Mouse (Mus musculus): ENCODE measurements around the gene Zdhhc8. TPM values are rescaled to one million over a fixed set of nuclear protein-coding genes. Genes with fewer than 3 reads are reported as not detected.

Zdhhc8 gene
- polyA plus RNA-seq, 1 experiment from 2014 or later: 17.4 TPM

- H3K4me1 ChIP-seq (replicated peaks; ENCODE audit: control insufficient read depth, insufficient read depth, low read length): peaks cover 34% of the 10 kb centered on the region
Observed at GRCm38 (mm10) chr16:18233451-18233850, 1.5 kb downstream of the Zdhhc8 start.

GRCm38 (mm10) chr16:18231451-18231850 lies 3.5 kb downstream of the Zdhhc8 start:
- 93% methylated on average over 4 of the region's 4 CpGs for WGBS
- Histone ChIP-seq H3K9me3 (ENCODE audit: control insufficient read depth, low read length) (no peaks in the 10 kb centered on the region), H3K4me1 (replicated peaks; ENCODE audit: control insufficient read depth, insufficient read depth, low read length) (peaks cover 34% of the 10 kb centered on the region), H3K9ac (replicated peaks; ENCODE audit: low read depth, low read length) (no peak overlapping the region), H3K27me3 (replicated peaks; ENCODE audit: control insufficient read depth, insufficient read depth, low read length) (no peaks in the 10 kb centered on the region), H3K4me2 (ENCODE audit: low read length) (no peak overlapping the region), H3K4me3 (replicated peaks; ENCODE audit: low read length) (no peak overlapping the region), H3K27ac (ENCODE audit: low read length) (no peak overlapping the region), H3K36me3 (ENCODE audit: control insufficient read depth, insufficient read depth) (0 out of 2 replicates have a peak, but pooled peaks cover 7% of the 10 kb centered on the region)
- no peak for ATAC-seq

More at GRCm38 (mm10) chr16:18233451-18233850, 1.5 kb downstream of the Zdhhc8 start:
- no peaks in the 10 kb centered on the region for H3K9me3 ChIP-seq (ENCODE audit: control insufficient read depth, low read length)
- no peaks in the 10 kb centered on the region for H3K27me3 ChIP-seq (replicated peaks; ENCODE audit: control insufficient read depth, insufficient read depth, low read length)
- WGBS: 67% methylated on average over 1 of the region's 1 CpGs
- H3K4me2 ChIP-seq (ENCODE audit: low read length): peak overlapping the region; percentile 75
- ATAC-seq: no peak
- H3K9ac ChIP-seq (replicated peaks; ENCODE audit: low read depth, low read length): no peak overlapping the region
- H3K4me3 ChIP-seq (replicated peaks; ENCODE audit: low read length): no peak overlapping the region
- H3K36me3 ChIP-seq (ENCODE audit: control insufficient read depth, insufficient read depth): 0 out of 2 replicates have a peak, but pooled peaks cover under 1% of the 10 kb centered on the region
- no peak overlapping the region for H3K27ac ChIP-seq (ENCODE audit: low read length)

- Histone ChIP-seq H3K4me3 (replicated peaks; ENCODE audit: low read length) (no peak overlapping the region), H3K4me2 (ENCODE audit: low read length) (no peak overlapping the region), H3K36me3 (ENCODE audit: control insufficient read depth, insufficient read depth) (peaks cover 7% of the 10 kb centered on the region; the same call in 1 of the 2 replicates), H3K27me3 (replicated peaks; ENCODE audit: control insufficient read depth, insufficient read depth, low read length) (no peaks in the 10 kb centered on the region), H3K9me3 (ENCODE audit: control insufficient read depth, low read length) (no peaks in the 10 kb centered on the region), H3K27ac (ENCODE audit: low read length) (no peak overlapping the region), H3K4me1 (replicated peaks; ENCODE audit: control insufficient read depth, insufficient read depth, low read length) (peaks cover 33% of the 10 kb centered on the region), H3K9ac (replicated peaks; ENCODE audit: low read depth, low read length) (no peak overlapping the region)
- ATAC-seq: no peak
- WGBS: 80% methylated on average over 3 of the region's 3 CpGs
Observed at GRCm38 (mm10) chr16:18231047-18231446, 3.9 kb downstream of the Zdhhc8 start.

- no peak overlapping the region for H3K4me2 ChIP-seq (ENCODE audit: low read length)
- WGBS: 90% methylated on average over 6 of the region's 6 CpGs
- ATAC-seq: no peak
- no peaks in the 10 kb centered on the region for H3K27me3 ChIP-seq (replicated peaks; ENCODE audit: control insufficient read depth, insufficient read depth, low read length)
- no peak overlapping the region for H3K27ac ChIP-seq (ENCODE audit: low read length)
- no peak overlapping the region for H3K9ac ChIP-seq (replicated peaks; ENCODE audit: low read depth, low read length)
- H3K36me3 ChIP-seq (ENCODE audit: control insufficient read depth, insufficient read depth): peaks cover 12% of the 10 kb centered on the region
- peaks cover 28% of the 10 kb centered on the region for H3K4me1 ChIP-seq (replicated peaks; ENCODE audit: control insufficient read depth, insufficient read depth, low read length)
- no peak overlapping the region for H3K4me3 ChIP-seq (replicated peaks; ENCODE audit: low read length)
- H3K9me3 ChIP-seq (ENCODE audit: control insufficient read depth, low read length): no peaks in the 10 kb centered on the region
Observed at GRCm38 (mm10) chr16:18230617-18231016, 4.3 kb downstream of the Zdhhc8 start.

- no peaks in the 10 kb centered on the region for H3K27me3 ChIP-seq (replicated peaks; ENCODE audit: control insufficient read depth, insufficient read depth, low read length)
- H3K36me3 ChIP-seq (ENCODE audit: control insufficient read depth, insufficient read depth): peaks cover 19% of the 10 kb centered on the region
- no peak for ATAC-seq
- H3K27ac ChIP-seq (ENCODE audit: low read length): no peak overlapping the region
- WGBS: 47% methylated on average over 11 of the region's 11 CpGs
- no peak overlapping the region for H3K9ac ChIP-seq (replicated peaks; ENCODE audit: low read depth, low read length)
- no peaks in the 10 kb centered on the region for H3K9me3 ChIP-seq (ENCODE audit: control insufficient read depth, low read length)
- no peak overlapping the region for H3K4me2 ChIP-seq (ENCODE audit: low read length)
- H3K4me1 ChIP-seq (replicated peaks; ENCODE audit: control insufficient read depth, insufficient read depth, low read length): peaks cover 28% of the 10 kb centered on the region
- no peak overlapping the region for H3K4me3 ChIP-seq (replicated peaks; ENCODE audit: low read length)
Observed at GRCm38 (mm10) chr16:18229622-18230021, 5.3 kb downstream of the Zdhhc8 start.

GRCm38 (mm10) chr16:18228856-18229255 lies 6.1 kb downstream of the Zdhhc8 start:
- no peak overlapping the region for H3K4me2 ChIP-seq (ENCODE audit: low read length)
- peaks cover 23% of the 10 kb centered on the region for H3K4me1 ChIP-seq (replicated peaks; ENCODE audit: control insufficient read depth, insufficient read depth, low read length)
- H3K9me3 ChIP-seq (ENCODE audit: control insufficient read depth, low read length): no peaks in the 10 kb centered on the region
- H3K27me3 ChIP-seq (replicated peaks; ENCODE audit: control insufficient read depth, insufficient read depth, low read length): no peaks in the 10 kb centered on the region
- ATAC-seq: no peak
- no peak overlapping the region for H3K27ac ChIP-seq (ENCODE audit: low read length)
- H3K4me3 ChIP-seq (replicated peaks; ENCODE audit: low read length): no peak overlapping the region
- WGBS: 93% methylated on average over 4 of the region's 4 CpGs
- H3K36me3 ChIP-seq (ENCODE audit: control insufficient read depth, insufficient read depth): peaks cover 25% of the 10 kb centered on the region
- no peak overlapping the region for H3K9ac ChIP-seq (replicated peaks; ENCODE audit: low read depth, low read length)

GRCm38 (mm10) chr16:18227897-18228422 lies 7.0 kb downstream of the Zdhhc8 start:
- peaks cover 28% of the 10 kb centered on the region for H3K36me3 ChIP-seq (ENCODE audit: control insufficient read depth, insufficient read depth)
- H3K27ac ChIP-seq (ENCODE audit: low read length): no peak overlapping the region
- ATAC-seq: no peak
- H3K27me3 ChIP-seq (replicated peaks; ENCODE audit: control insufficient read depth, insufficient read depth, low read length): no peaks in the 10 kb centered on the region
- no peak overlapping the region for H3K4me3 ChIP-seq (replicated peaks; ENCODE audit: low read length)
- H3K4me1 ChIP-seq (replicated peaks; ENCODE audit: control insufficient read depth, insufficient read depth, low read length): peaks cover 14% of the 10 kb centered on the region
- WGBS: 95% methylated on average over 20 of the region's 20 CpGs
- H3K9ac ChIP-seq (replicated peaks; ENCODE audit: low read depth, low read length): no peak overlapping the region
- no peaks in the 10 kb centered on the region for H3K9me3 ChIP-seq (ENCODE audit: control insufficient read depth, low read length)
- no peak overlapping the region for H3K4me2 ChIP-seq (ENCODE audit: low read length)

- 96% methylated on average over 13 of the region's 13 CpGs for WGBS
- H3K27ac ChIP-seq (ENCODE audit: low read length): no peak overlapping the region
- no peak overlapping the region for H3K4me2 ChIP-seq (ENCODE audit: low read length)
- H3K4me3 ChIP-seq (replicated peaks; ENCODE audit: low read length): no peak overlapping the region
- ATAC-seq: no peak
- H3K27me3 ChIP-seq (replicated peaks; ENCODE audit: control insufficient read depth, insufficient read depth, low read length): no peaks in the 10 kb centered on the region
- peaks cover 14% of the 10 kb centered on the region for H3K4me1 ChIP-seq (replicated peaks; ENCODE audit: control insufficient read depth, insufficient read depth, low read length)
- no peaks in the 10 kb centered on the region for H3K9me3 ChIP-seq (ENCODE audit: control insufficient read depth, low read length)
- peaks cover 31% of the 10 kb centered on the region for H3K36me3 ChIP-seq (ENCODE audit: control insufficient read depth, insufficient read depth)
- H3K9ac ChIP-seq (replicated peaks; ENCODE audit: low read depth, low read length): no peak overlapping the region
Observed at GRCm38 (mm10) chr16:18227187-18227586, 7.7 kb downstream of the Zdhhc8 start.

GRCm38 (mm10) chr16:18222188-18222587 lies 12.7 kb downstream of the Zdhhc8 start:
- Histone ChIP-seq H3K36me3 (ENCODE audit: control insufficient read depth, insufficient read depth) (peaks cover 25% of the 10 kb centered on the region), H3K4me3 (replicated peaks; ENCODE audit: low read length) (no peak overlapping the region), H3K27ac (ENCODE audit: low read length) (no peak overlapping the region), H3K9ac (replicated peaks; ENCODE audit: low read depth, low read length) (no peak overlapping the region), H3K4me2 (ENCODE audit: low read length) (no peak overlapping the region), H3K27me3 (replicated peaks; ENCODE audit: control insufficient read depth, insufficient read depth, low read length) (no peaks in the 10 kb centered on the region), H3K4me1 (replicated peaks; ENCODE audit: control insufficient read depth, insufficient read depth, low read length) (peaks cover 5% of the 10 kb centered on the region; the same call in 1 of the 2 replicates), H3K9me3 (ENCODE audit: control insufficient read depth, low read length) (no peaks in the 10 kb centered on the region)
- WGBS: 83% methylated on average over 11 of the region's 11 CpGs
- no peak for ATAC-seq

- Histone ChIP-seq H3K27me3 (replicated peaks; ENCODE audit: control insufficient read depth, insufficient read depth, low read length) (no peaks in the 10 kb centered on the region), H3K36me3 (ENCODE audit: control insufficient read depth, insufficient read depth) (peaks cover 25% of the 10 kb centered on the region), H3K27ac (ENCODE audit: low read length) (no peak overlapping the region), H3K4me1 (replicated peaks; ENCODE audit: control insufficient read depth, insufficient read depth, low read length) (peaks cover 5% of the 10 kb centered on the region; the same call in 1 of the 2 replicates), H3K9me3 (ENCODE audit: control insufficient read depth, low read length) (no peaks in the 10 kb centered on the region), H3K4me2 (ENCODE audit: low read length) (no peak overlapping the region), H3K9ac (replicated peaks; ENCODE audit: low read depth, low read length) (no peak overlapping the region), H3K4me3 (replicated peaks; ENCODE audit: low read length) (no peak overlapping the region)
- ATAC-seq: no peak
- 68% methylated on average over 11 of the region's 11 CpGs for WGBS
Observed at GRCm38 (mm10) chr16:18221543-18221898, 13.4 kb downstream of the Zdhhc8 start.
